Mouse (Mus musculus) forebrain, embryonic 11.5 days (tissue): ENCODE measurements at regions not wholly inside any gene's neighbourhood (a gene's known extent, or its start where the extent isn't known, plus 50 kb on each side); places are given as distances from the start of the nearest gene placed in this dataset.
A peak's percentile ranks its signal among the peaks of the same experiment; 100 is the strongest.

Experiments used
- ATAC-seq: fragments of 200-750 bp; cut with Nextera tagmentation; replicated peaks from 2 replicates; pipeline ENCODE4 v1.8.0; 2017; ENCODE audit warnings: moderate TSS enrichment; ENCODE audit not compliant: low FRiP score
- DNase-seq: peaks from one replicate; pipeline ENCODE4 v3.0.0-alpha.2; 2017; ENCODE audit warnings: low spot score
- H3K27ac ChIP-seq: fragments of 300-500 bp; sonication (generic); 2 replicates; pipeline ENCODE4 v1.5.1; 2014; ENCODE audit warnings: low read depth, low read length
- H3K27me3 ChIP-seq: fragments of 300-500 bp; sonication (generic); 2 replicates; pipeline ENCODE4 v1.6.1; 2014; ENCODE audit warnings: mild to moderate bottlenecking, low read length, mixed read lengths; ENCODE audit not compliant: control insufficient read depth, insufficient read depth
- H3K36me3 ChIP-seq: fragments of 300-500 bp; sonication (generic); 2 replicates; pipeline ENCODE4 v1.6.1; 2014; ENCODE audit warnings: mild to moderate bottlenecking, low read length, moderate library complexity, mixed read lengths; ENCODE audit not compliant: control insufficient read depth, insufficient read depth
- H3K4me1 ChIP-seq: fragments of 300-500 bp; sonication (generic); replicated peaks from 2 replicates; pipeline ENCODE4 v1.6.1; 2014; ENCODE audit warnings: low read length, mixed read lengths; ENCODE audit not compliant: control insufficient read depth, insufficient read depth
- H3K4me2 ChIP-seq: fragments of 300-500 bp; sonication (generic); 2 replicates; pipeline ENCODE4 v1.6.1; 2014; ENCODE audit warnings: low read depth, mild to moderate bottlenecking, low read length, moderate library complexity, mixed read lengths; ENCODE audit not compliant: severe bottlenecking
- H3K4me3 ChIP-seq: fragments of 300-500 bp; sonication (generic); 2 replicates; pipeline ENCODE4 v1.5.1; 2014; ENCODE audit warnings: low read depth, low read length
- H3K9ac ChIP-seq: fragments of 300-500 bp; sonication (generic); 2 replicates; pipeline ENCODE4 v1.6.1; 2014; ENCODE audit warnings: low read length
- H3K9me3 ChIP-seq: fragments of 300-500 bp; sonication (generic); 2 replicates; pipeline ENCODE4 v1.6.1; 2016; ENCODE audit warnings: low read length, mixed read lengths; ENCODE audit not compliant: control insufficient read depth
- WGBS: fragments of 180-500 bp; shearing (Covaris S2); extraction: QIAGEN DNeasy Blood & Tissue Kit; methylation state at CpG from one replicate; pipeline ENCODE4 v1.1.7; 2014; 5-methylcytosine and 5-hydroxymethylcytosine counted together

DNA sequence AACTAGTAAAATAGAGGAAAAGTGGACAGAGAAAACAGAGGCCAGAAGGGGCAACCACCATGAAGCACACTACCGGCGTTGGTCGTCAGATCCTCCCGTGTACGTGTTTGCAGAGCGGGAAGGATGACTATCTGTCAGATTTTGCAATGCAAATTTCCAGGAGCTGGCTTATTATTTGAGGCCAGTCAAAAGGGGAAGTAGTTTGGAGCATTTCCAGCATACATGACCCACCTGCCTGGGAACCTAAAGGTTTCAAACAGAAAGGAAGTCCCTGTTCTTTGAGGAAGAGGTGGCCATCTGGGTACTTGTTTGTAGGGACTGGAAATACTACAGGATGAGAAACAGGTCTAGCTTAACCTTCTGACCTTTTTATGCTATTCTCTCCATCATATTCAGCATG lies 87.0 kb upstream of the Cpeb2 start:
- Histone ChIP-seq H3K4me3 (no peak overlapping the region), H3K27ac (no peak overlapping the region), H3K9ac (no peak overlapping the region), H3K9me3 (no peaks in the 10 kb centered on the region), H3K4me2 (no peak overlapping the region), H3K27me3 (no peaks in the 10 kb centered on the region), H3K36me3 (no peaks in the 10 kb centered on the region), H3K4me1 (no peaks in the 10 kb centered on the region)
- WGBS, result 96% methylated on average over 6 of the region's 6 CpGs
- ATAC-seq (no peak), DNase-seq (no peak)

DNA sequence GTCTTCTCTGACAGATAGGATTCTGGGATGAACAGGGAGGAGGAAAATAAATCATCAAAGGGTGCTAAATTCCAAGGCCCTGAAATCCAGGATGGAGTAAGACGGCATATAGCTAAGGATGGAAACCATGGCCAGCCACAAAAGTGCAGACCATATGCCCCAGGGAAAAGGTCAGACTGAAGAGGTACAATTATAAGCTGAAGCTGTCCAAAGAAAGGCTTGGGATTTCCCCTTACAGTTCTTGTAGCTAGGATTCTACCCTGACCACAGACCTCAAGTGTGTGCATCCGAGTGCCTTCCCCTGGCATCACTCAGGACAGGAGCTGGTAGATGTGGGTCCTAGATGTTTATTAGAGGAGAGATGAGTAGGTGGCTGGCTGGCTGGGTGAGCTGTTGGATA lies 86.0 kb upstream of the Cpeb2 start:
- 88% methylated on average over 2 of the region's 2 CpGs for WGBS
- H3K9ac ChIP-seq, result no peak overlapping the region
- no peak for DNase-seq
- no peak overlapping the region for H3K27ac ChIP-seq
- no peaks in the 10 kb centered on the region for H3K36me3 ChIP-seq
- H3K9me3 ChIP-seq, result no peaks in the 10 kb centered on the region
- no peaks in the 10 kb centered on the region for H3K4me1 ChIP-seq
- no peak for ATAC-seq
- no peak overlapping the region for H3K4me2 ChIP-seq
- no peak overlapping the region for H3K4me3 ChIP-seq
- no peaks in the 10 kb centered on the region for H3K27me3 ChIP-seq

- no peak overlapping the region for H3K4me2 ChIP-seq
- H3K36me3 ChIP-seq, result no peaks in the 10 kb centered on the region
- ATAC-seq, result no peak
- no peaks in the 10 kb centered on the region for H3K9me3 ChIP-seq
- no peak for DNase-seq
- H3K27ac ChIP-seq, result no peak overlapping the region
- H3K27me3 ChIP-seq, result no peaks in the 10 kb centered on the region
- no peak overlapping the region for H3K4me3 ChIP-seq
- no peak overlapping the region for H3K9ac ChIP-seq
- no peaks in the 10 kb centered on the region for H3K4me1 ChIP-seq
- 84% methylated on average over 9 of the region's 9 CpGs for WGBS
These were observed 84.5 kb upstream of the Cpeb2 start for GRCm38 (mm10) chr5:43148486-43148885.

GRCm38 (mm10) chr5:43149559-43149958 lies 83.4 kb upstream of the Cpeb2 start:
- Histone ChIP-seq H3K27ac (no peak overlapping the region), H3K36me3 (no peaks in the 10 kb centered on the region), H3K4me1 (no peaks in the 10 kb centered on the region), H3K9ac (no peak overlapping the region), H3K4me3 (no peak overlapping the region), H3K4me2 (no peak overlapping the region), H3K27me3 (no peaks in the 10 kb centered on the region), H3K9me3 (no peaks in the 10 kb centered on the region)
- ATAC-seq (0 out of 2 replicates have a peak, but pooled peaks have one; percentile 42), DNase-seq (no peak)
- WGBS, result 57% methylated on average over 4 of the region's 4 CpGs

- Histone ChIP-seq H3K4me3 (no peak overlapping the region), H3K9me3 (no peaks in the 10 kb centered on the region), H3K36me3 (no peaks in the 10 kb centered on the region), H3K4me1 (no peaks in the 10 kb centered on the region), H3K27me3 (no peaks in the 10 kb centered on the region), H3K27ac (no peak overlapping the region), H3K9ac (no peak overlapping the region), H3K4me2 (no peak overlapping the region)
- DNase-seq (no peak), ATAC-seq (no peak)
- 80% methylated on average over 3 of the region's 3 CpGs for WGBS
These were observed 81.7 kb upstream of the Cpeb2 start for GRCm38 (mm10) chr5:43151099-43151774.

GRCm38 (mm10) chr5:43152119-43152611 lies 80.8 kb upstream of the Cpeb2 start:
- no peak overlapping the region for H3K27ac ChIP-seq
- ATAC-seq (no peak), DNase-seq (no peak)
- H3K36me3 ChIP-seq, result no peaks in the 10 kb centered on the region
- no peaks in the 10 kb centered on the region for H3K4me1 ChIP-seq
- no peaks in the 10 kb centered on the region for H3K27me3 ChIP-seq
- H3K4me2 ChIP-seq, result no peak overlapping the region
- no peaks in the 10 kb centered on the region for H3K9me3 ChIP-seq
- 26% methylated on average over 8 of the region's 8 CpGs for WGBS
- H3K9ac ChIP-seq, result no peak overlapping the region
- H3K4me3 ChIP-seq, result no peak overlapping the region

- Histone ChIP-seq H3K4me3 (no peak overlapping the region), H3K4me1 (no peaks in the 10 kb centered on the region), H3K36me3 (no peaks in the 10 kb centered on the region), H3K9me3 (no peaks in the 10 kb centered on the region), H3K9ac (no peak overlapping the region), H3K27me3 (no peaks in the 10 kb centered on the region), H3K4me2 (no peak overlapping the region), H3K27ac (no peak overlapping the region)
- 60% methylated on average over 1 of the region's 1 CpGs for WGBS
- DNase-seq (no peak), ATAC-seq (no peak)
These were observed 80.1 kb upstream of the Cpeb2 start for GRCm38 (mm10) chr5:43152881-43153280.

GRCm38 (mm10) chr5:43156771-43157170 lies 76.2 kb upstream of the Cpeb2 start:
- no peak overlapping the region for H3K27ac ChIP-seq
- WGBS, result 94% methylated on average over 3 of the region's 3 CpGs
- H3K4me1 ChIP-seq, result no peaks in the 10 kb centered on the region
- H3K9me3 ChIP-seq, result no peaks in the 10 kb centered on the region
- H3K9ac ChIP-seq, result no peak overlapping the region
- H3K36me3 ChIP-seq, result no peaks in the 10 kb centered on the region
- H3K4me2 ChIP-seq, result no peak overlapping the region
- no peak overlapping the region for H3K4me3 ChIP-seq
- ATAC-seq (no peak), DNase-seq (no peak)
- no peaks in the 10 kb centered on the region for H3K27me3 ChIP-seq

GRCm38 (mm10) chr5:43160140-43160539 lies 72.8 kb upstream of the Cpeb2 start:
- WGBS, result 88% methylated on average over 6 of the region's 6 CpGs
- DNase-seq (no peak), ATAC-seq (no peak)
- no peaks in the 10 kb centered on the region for H3K4me1 ChIP-seq
- no peaks in the 10 kb centered on the region for H3K36me3 ChIP-seq
- H3K4me2 ChIP-seq, result no peak overlapping the region
- H3K4me3 ChIP-seq, result no peak overlapping the region
- no peaks in the 10 kb centered on the region for H3K9me3 ChIP-seq
- no peak overlapping the region for H3K27ac ChIP-seq
- H3K27me3 ChIP-seq, result no peaks in the 10 kb centered on the region
- no peak overlapping the region for H3K9ac ChIP-seq
